Mouse (Mus musculus) urinary bladder, postnatal 36 days (tissue): ENCODE measurements around the gene Gm15294.

Experiments used
- DNase-seq, 2 experiments: peaks; one replicate each; pipeline ENCODE4 v3.0.0; 2022; ENCODE audit warnings: low spot score in 2 of 2, mixed read lengths in 1 of 2

The Gm15294 gene

GRCm38 (mm10) chrX:141875135-141875534 lies at the start of gene Gm15294:
Gm15294 (minus strand) TSS chrX:141875235.
- DNase-seq, result no peak

- DNase-seq, result no peak
These were observed 9.5 kb upstream of the Gm15294 start for GRCm38 (mm10) chrX:141884336-141885048.

- no peak for DNase-seq
These were observed 1.0 kb downstream of the Gm15294 start for GRCm38 (mm10) chrX:141874024-141874423.

DNA sequence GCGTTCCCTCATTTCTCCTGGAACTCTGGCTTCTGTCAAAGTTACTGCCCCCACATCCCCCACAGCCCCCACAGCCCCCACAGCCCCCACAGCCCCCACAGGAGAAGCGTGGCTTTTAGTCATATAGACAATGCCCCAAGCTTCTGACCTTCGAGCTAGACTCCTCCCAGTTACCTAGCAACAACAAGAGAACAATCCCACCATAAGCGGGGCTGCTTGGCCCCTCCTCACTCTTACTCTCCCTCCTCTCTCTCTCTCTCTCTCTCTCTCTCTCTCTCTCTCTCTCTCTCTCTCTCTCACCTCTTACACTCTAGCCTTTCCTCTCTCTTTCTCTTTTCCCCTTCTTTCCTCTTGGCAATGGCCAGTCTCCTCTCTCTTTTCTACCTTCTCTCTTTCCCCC lies 1.4 kb downstream of the Gm15294 start:
- no peak for DNase-seq

DNA sequence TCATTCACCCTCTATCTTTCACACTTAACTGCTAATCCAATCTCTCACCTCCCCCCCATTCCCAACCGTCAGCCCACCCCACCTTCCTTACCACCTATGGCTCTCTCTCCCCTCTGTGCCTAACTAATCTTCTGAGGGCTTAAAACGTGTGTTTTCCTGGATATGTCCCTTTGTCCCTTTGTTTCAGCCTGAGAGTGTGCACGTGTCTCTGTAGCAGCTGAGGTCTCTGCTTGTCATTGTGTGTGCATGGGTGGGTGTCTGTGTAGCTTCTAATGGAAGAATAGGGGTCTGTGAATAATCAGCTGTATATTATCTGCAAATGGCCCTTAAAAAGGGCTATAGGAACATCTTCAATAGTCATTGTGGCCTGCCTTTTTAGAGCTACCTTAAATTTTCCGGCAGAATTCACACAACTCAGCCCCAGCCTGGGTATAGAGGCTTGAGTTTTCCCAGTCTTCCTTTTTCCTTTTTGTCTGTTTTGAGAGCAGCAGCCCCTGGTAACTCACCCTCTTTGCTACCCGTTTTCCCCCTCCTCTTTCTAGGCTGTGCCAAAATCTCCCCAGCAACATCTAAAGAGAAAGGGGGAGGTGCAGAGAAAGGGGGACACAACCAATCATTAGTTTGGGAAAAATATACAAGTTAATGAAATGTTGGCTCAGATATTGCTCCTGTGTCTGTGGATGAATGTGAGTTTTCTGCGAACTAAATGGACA lies 19.2 kb downstream of the Gm15294 start:
- no peak for DNase-seq
